Mouse (Mus musculus) stomach, postnatal 0 days (tissue): ENCODE measurements at regions not wholly inside any gene's neighbourhood (a gene's known extent, or its start where the extent isn't known, plus 50 kb on each side); places are given as distances from the start of the nearest gene placed in this dataset.
A peak's percentile ranks its signal among the peaks of the same experiment; 100 is the strongest.

Experiments
- ATAC-seq: fragments of 200-750 bp; cut with Nextera tagmentation; 2 replicates; pipeline ENCODE4 v1.8.0; 2017; ENCODE audit not compliant: low FRiP score, low TSS enrichment
- DNase-seq: peaks from one replicate; pipeline ENCODE4 v3.0.0-alpha.2; 2016; ENCODE audit warnings: low spot score
- H3K27ac ChIP-seq: fragments of 300-500 bp; sonication (generic); replicated peaks from 2 replicates; pipeline ENCODE4 v1.5.1; 2014; ENCODE audit warnings: mild to moderate bottlenecking, control low read depth
- H3K27me3 ChIP-seq: fragments of 300-500 bp; sonication (generic); 2 replicates; pipeline ENCODE4 v1.6.1; 2014; ENCODE audit warnings: low read length; ENCODE audit not compliant: control insufficient read depth, insufficient read depth
- H3K36me3 ChIP-seq: fragments of 300-500 bp; sonication (generic); 2 replicates; pipeline ENCODE4 v1.6.1; 2014; ENCODE audit warnings: low read length, mixed read lengths; ENCODE audit not compliant: control insufficient read depth, insufficient read depth
- H3K4me1 ChIP-seq: fragments of 300-500 bp; sonication (generic); replicated peaks from 2 replicates; pipeline ENCODE4 v1.6.1; 2014; ENCODE audit warnings: antibody characterized with exemption; ENCODE audit not compliant: control insufficient read depth, insufficient read depth
- H3K4me2 ChIP-seq: fragments of 300-500 bp; sonication (generic); replicated peaks from 2 replicates; pipeline ENCODE4 v1.6.1; 2014; ENCODE audit warnings: low read depth, mild to moderate bottlenecking, control low read depth, moderate library complexity
- H3K4me3 ChIP-seq: fragments of 300-500 bp; sonication (generic); 2 replicates; pipeline ENCODE4 v1.5.1; 2014; ENCODE audit warnings: low read depth, low read length, control low read depth
- H3K9ac ChIP-seq: fragments of 300-500 bp; sonication (generic); 2 replicates; pipeline ENCODE4 v1.6.1; 2014; ENCODE audit warnings: mild to moderate bottlenecking, low read length, control low read depth, mixed read lengths
- H3K9me3 ChIP-seq: fragments of 300-500 bp; sonication (generic); 2 replicates; pipeline ENCODE4 v1.6.1; 2016; ENCODE audit warnings: low read length; ENCODE audit not compliant: control insufficient read depth
- CTCF ChIP-seq: IDR thresholded peaks from 2 replicates; pipeline ENCODE4 v1.5.1; 2016; ENCODE audit warnings: antibody characterized with exemption, low read depth, mild to moderate bottlenecking, moderate library complexity
- EP300 ChIP-seq: optimal IDR thresholded peaks from 2 replicates; pipeline ENCODE3; 2016; ENCODE audit warnings: antibody characterized with exemption
- WGBS: fragments of 180-500 bp; shearing (Covaris S2); extraction: QIAGEN DNeasy Blood & Tissue Kit; methylation state at CpG from one replicate; pipeline ENCODE4 v1.1.7; 2014; 5-methylcytosine and 5-hydroxymethylcytosine counted together

DNA sequence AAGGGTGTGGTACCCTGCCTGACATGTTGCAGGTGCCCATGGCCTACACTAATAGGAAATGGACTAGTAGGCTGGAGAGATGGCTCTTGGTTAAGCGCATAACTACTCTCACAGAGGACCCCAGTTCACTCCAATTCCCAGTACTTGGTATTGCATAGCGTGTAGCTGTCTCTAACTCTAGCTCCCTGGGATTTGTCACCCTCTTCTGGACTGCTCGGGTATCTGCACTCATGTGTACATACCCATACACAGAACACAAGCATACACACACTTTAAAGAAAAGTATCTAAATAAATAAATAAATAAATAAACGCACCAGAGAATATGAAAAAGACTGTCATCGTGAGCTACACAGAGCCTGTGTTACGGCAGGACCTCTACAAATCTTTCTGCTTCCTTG, 143.8 kb upstream of the Mycn start:
- Histone ChIP-seq H3K9ac (no peak overlapping the region), H3K27me3 (no peaks in the 10 kb centered on the region), H3K4me3 (no peak overlapping the region), H3K4me1 (no peaks in the 10 kb centered on the region), H3K27ac (no peak overlapping the region), H3K36me3 (no peaks in the 10 kb centered on the region), H3K4me2 (no peak overlapping the region), H3K9me3 (no peaks in the 10 kb centered on the region)
- DNase-seq (no peak), ATAC-seq (no peak)
- peak; percentile 24 for TF ChIP-seq CTCF
- no peak for TF ChIP-seq EP300
- WGBS: 98% methylated on average over 6 of the region's 6 CpGs

DNA sequence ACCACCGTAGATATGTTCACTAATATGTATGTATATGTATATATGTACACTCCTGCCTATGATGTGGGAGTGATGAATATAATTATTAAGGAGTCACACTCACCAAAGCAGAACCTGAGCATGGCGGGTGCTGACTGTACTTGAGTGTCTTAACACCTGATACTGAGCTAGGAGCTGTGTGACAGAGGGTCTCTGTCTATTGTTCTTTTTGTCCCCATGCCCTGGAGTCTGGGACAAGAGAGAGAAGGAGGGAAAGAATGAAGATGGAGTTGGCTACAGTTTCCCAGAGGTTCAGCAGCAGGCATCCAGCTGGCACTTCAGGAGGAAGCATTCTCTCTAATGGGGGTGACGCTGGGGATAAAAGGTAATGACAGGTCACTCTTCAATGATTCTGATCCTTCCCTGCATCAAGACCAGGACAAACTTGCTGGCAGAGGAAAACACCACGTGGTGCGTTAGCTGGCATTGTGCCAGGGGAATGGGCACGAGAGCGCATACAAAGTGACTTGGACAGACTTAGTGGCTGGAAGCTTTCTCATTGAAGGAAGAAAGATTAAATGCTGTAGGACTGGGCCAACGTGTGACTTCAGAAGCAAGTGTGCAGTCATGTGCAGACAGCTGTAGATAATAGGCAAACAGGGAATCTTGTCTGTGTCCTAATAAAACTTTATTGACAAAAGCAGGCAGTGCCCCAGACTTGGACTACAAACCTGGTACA, 141.8 kb upstream of the Mycn start:
- DNase-seq (no peak), ATAC-seq (no peak)

DNA sequence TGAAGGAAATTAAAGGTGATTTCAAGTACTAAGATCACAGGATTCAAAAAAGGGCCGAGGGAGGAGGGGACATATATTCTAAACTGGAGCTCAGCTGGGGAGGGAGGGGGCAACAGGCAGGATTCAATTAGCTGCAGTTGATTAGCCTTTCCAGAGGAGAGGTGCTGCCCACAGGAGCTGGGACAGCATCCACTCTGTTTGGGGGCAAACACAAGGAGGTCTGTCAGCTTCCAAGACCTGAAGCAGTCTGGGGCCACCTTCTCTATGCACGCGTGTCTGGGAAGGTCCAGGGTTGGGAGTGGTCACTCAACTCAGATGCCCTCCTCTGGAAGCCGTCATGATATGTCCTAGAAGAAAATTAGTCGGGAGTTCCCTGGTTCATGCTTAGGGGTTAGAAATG, 139.1 kb upstream of the Mycn start:
- DNase-seq (no peak), ATAC-seq (no peak)
- Histone ChIP-seq H3K27me3 (no peaks in the 10 kb centered on the region), H3K36me3 (no peaks in the 10 kb centered on the region), H3K27ac (no peak overlapping the region), H3K9ac (no peak overlapping the region), H3K4me2 (no peak overlapping the region), H3K9me3 (no peaks in the 10 kb centered on the region), H3K4me1 (no peaks in the 10 kb centered on the region), H3K4me3 (no peak overlapping the region)
- WGBS: 70% methylated on average over 5 of the region's 5 CpGs
- TF ChIP-seq CTCF: no peak
- no peak for TF ChIP-seq EP300

More for the DNA sequence above, 141.8 kb upstream of the Mycn start:
- Histone ChIP-seq H3K4me2 (no peak overlapping the region), H3K9ac (no peak overlapping the region), H3K9me3 (no peaks in the 10 kb centered on the region), H3K27me3 (no peaks in the 10 kb centered on the region), H3K4me3 (no peak overlapping the region), H3K27ac (no peak overlapping the region), H3K4me1 (no peaks in the 10 kb centered on the region), H3K36me3 (no peaks in the 10 kb centered on the region)
- TF ChIP-seq EP300: no peak
- 56% methylated on average over 8 of the region's 8 CpGs for WGBS

- TF ChIP-seq EP300: no peak
- no peak for TF ChIP-seq CTCF
- Histone ChIP-seq H3K27me3 (no peaks in the 10 kb centered on the region), H3K4me1 (no peaks in the 10 kb centered on the region), H3K9me3 (no peaks in the 10 kb centered on the region), H3K9ac (no peak overlapping the region), H3K4me2 (no peak overlapping the region), H3K27ac (no peak overlapping the region), H3K4me3 (no peak overlapping the region), H3K36me3 (no peaks in the 10 kb centered on the region)
- DNase-seq (no peak), ATAC-seq (no peak)
- 89% methylated on average over 3 of the region's 3 CpGs for whole genome bisulfite sequencing
Measured at GRCm38 (mm10) chr12:13079832-13080231, 138.1 kb upstream of the Mycn start.

GRCm38 (mm10) chr12:13077689-13078088, 136.0 kb upstream of the Mycn start:
- DNase-seq: no peak

GRCm38 (mm10) chr12:13076699-13077287, 135.1 kb upstream of the Mycn start:
- no peaks in the 10 kb centered on the region for H3K9me3 ChIP-seq
- ATAC-seq (no peak), DNase-seq (no peak)
- no peak overlapping the region for H3K4me2 ChIP-seq
- H3K9ac ChIP-seq: no peak overlapping the region
- TF ChIP-seq CTCF (no peak), EP300 (no peak)
- WGBS: 45% methylated on average over 3 of the region's 3 CpGs
- no peaks in the 10 kb centered on the region for H3K27me3 ChIP-seq
- H3K27ac ChIP-seq: no peak overlapping the region
- H3K4me3 ChIP-seq: no peak overlapping the region
- H3K4me1 ChIP-seq: no peaks in the 10 kb centered on the region
- no peaks in the 10 kb centered on the region for H3K36me3 ChIP-seq

More at GRCm38 (mm10) chr12:13077689-13078088, 136.0 kb upstream of the Mycn start:
- Histone ChIP-seq H3K27me3 (no peaks in the 10 kb centered on the region), H3K9ac (no peak overlapping the region), H3K9me3 (no peaks in the 10 kb centered on the region), H3K36me3 (no peaks in the 10 kb centered on the region), H3K4me1 (no peaks in the 10 kb centered on the region), H3K4me3 (no peak overlapping the region), H3K27ac (no peak overlapping the region), H3K4me2 (no peak overlapping the region)
- ATAC-seq: no peak
- WGBS: 51% methylated on average over 4 of the region's 4 CpGs
- TF ChIP-seq EP300 (no peak), CTCF (no peak)
